Mouse (Mus musculus) CH12.LX (cell line): ENCODE results near the gene Vmn1r177.
"Not testable (repeated sequence)": the region's sequence is repeated elsewhere in the genome, so short reads cannot be mapped to it uniquely, and the experiment has no call there.

Experiments
- CTCF ChIP-seq, 2 experiments: IDR thresholded peaks in 1 of 2; conservative IDR thresholded peaks in 1 of 2; 2 replicates each; pipeline ENCODE4 v1.5.1; 2011 to 2012; ENCODE audit warnings: low read depth in 2 of 2, low read length in 2 of 2, improper control_type of control experiment in 1 of 2, inconsistent platforms in 1 of 2, mild to moderate bottlenecking in 1 of 2, moderate library complexity in 1 of 2
- EP300 ChIP-seq: IDR thresholded peaks from 2 replicates; pipeline ENCODE4 v1.6.1; 2011; ENCODE audit warnings: low read length, improper control_type of control experiment
- JUND ChIP-seq: conservative IDR thresholded peaks from 2 replicates; pipeline ENCODE4 v1.6.1; 2011; ENCODE audit warnings: low read depth, low read length, improper control_type of control experiment
- MAX ChIP-seq: IDR thresholded peaks from 2 replicates; pipeline ENCODE4 v1.6.1; 2011; ENCODE audit warnings: low read length, improper control_type of control experiment
- NRF1 ChIP-seq: IDR thresholded peaks from 2 replicates; pipeline ENCODE4 v1.6.1; 2014; ENCODE audit warnings: low read depth, mild to moderate bottlenecking, inconsistent platforms, low read length, improper control_type of control experiment, moderate library complexity
- POLR2A ChIP-seq: IDR thresholded peaks from 2 replicates; pipeline ENCODE4 v1.6.1; 2011; ENCODE audit warnings: low read depth, mild to moderate bottlenecking, improper control_type of control experiment, low read length
- SMC3 ChIP-seq: IDR thresholded peaks from 2 replicates; pipeline ENCODE4 v1.6.1; 2011; ENCODE audit warnings: low read depth, low read length, improper control_type of control experiment
- ZMIZ1 ChIP-seq: IDR thresholded peaks from 2 replicates; pipeline ENCODE4 v1.6.1; 2012; ENCODE audit warnings: low read depth, mild to moderate bottlenecking, inconsistent platforms, low read length, improper control_type of control experiment

GRCm38 (mm10) chr7:23866349-23866748, at the start of gene Vmn1r177:
- not testable (repeated sequence) for TF ChIP-seq CTCF (conservative IDR thresholded peaks at IDR 0.05 in 1 of 2, IDR thresholded peaks at IDR 0.05 in 1 of 2; ENCODE audit: low read depth in 2 of 2, low read length in 2 of 2); JUND; SMC3; NRF1; MAX; EP300; ZMIZ1; POLR2A
